Mouse (Mus musculus) testis, adult 2 months (tissue): ENCODE data around the gene Glt8d2. TPM values are rescaled to one million over a fixed set of nuclear protein-coding genes. Genes with fewer than 3 reads are reported as not detected.

Source experiments
- H3K27ac ChIP-seq: fragments of 200-500 bp; 2 replicates; pipeline ENCODE4 v1.5.1; 2012; ENCODE audit warnings: low read depth, low read length; ENCODE audit not compliant: control insufficient read depth, insufficient read depth
- H3K27me3 ChIP-seq: fragments of 200-500 bp; 2 replicates; pipeline ENCODE4 v1.6.1; 2012; ENCODE audit warnings: mild to moderate bottlenecking, low read length, moderate library complexity; ENCODE audit not compliant: control insufficient read depth, insufficient read depth
- H3K36me3 ChIP-seq: fragments of 200-500 bp; 2 replicates; pipeline ENCODE4 v1.6.1; 2012; ENCODE audit warnings: mild to moderate bottlenecking, low read length; ENCODE audit not compliant: control insufficient read depth, insufficient read depth
- H3K4me1 ChIP-seq: fragments of 200-500 bp; 2 replicates; pipeline ENCODE4 v1.6.1; 2012; ENCODE audit warnings: low read length; ENCODE audit not compliant: control insufficient read depth, insufficient read depth
- H3K4me3 ChIP-seq: fragments of 200-500 bp; 2 replicates; pipeline ENCODE4 v1.5.1; 2012; ENCODE audit warnings: low read depth, mild to moderate bottlenecking, low read length, moderate library complexity, mixed read lengths; ENCODE audit not compliant: control insufficient read depth
- CTCF ChIP-seq: fragments of 200-500 bp; IDR thresholded peaks from 2 replicates; pipeline ENCODE4 v1.5.1; 2012; ENCODE audit warnings: low read depth, mild to moderate bottlenecking, inconsistent platforms, low read length, moderate library complexity; ENCODE audit not compliant: control insufficient read depth, insufficient read depth, insufficient replicate concordance
- POLR2A ChIP-seq: fragments of 200-500 bp; IDR thresholded peaks from 2 replicates; pipeline ENCODE4 v1.6.1; 2012; ENCODE audit warnings: low read depth, mild to moderate bottlenecking, inconsistent platforms, low read length, moderate library complexity; ENCODE audit not compliant: control insufficient read depth
- polyA plus RNA-seq: library from polyadenylated mRNA; depleted of rRNA; stranded (reverse); fragments of >200 nt; gene quantifications from 2 replicates; pipeline ENCODE4 v1.2.3, GENCODE M21; 2012

Glt8d2 gene
- polyA plus RNA-seq, 1 experiment: 7.2 TPM

GRCm38 (mm10) chr10:82646083-82646482 lies 44.4 kb downstream of the Glt8d2 start:
- H3K4me3 ChIP-seq: no peak overlapping the region; the same call in 1 of the 2 replicates
- peaks cover 2% of the 10 kb centered on the region; the same call in 1 of the 2 replicates for H3K4me1 ChIP-seq
- no peak for TF ChIP-seq POLR2A
- TF ChIP-seq CTCF: no peak
- no peaks in the 10 kb centered on the region; the same call in none of the 2 replicates for H3K36me3 ChIP-seq
- no peaks in the 10 kb centered on the region for H3K27me3 ChIP-seq
- H3K27ac ChIP-seq: 0 out of 2 replicates have a peak overlapping the region, but pooled peaks have one; percentile 42

- H3K4me3 ChIP-seq: no peak overlapping the region
- TF ChIP-seq POLR2A (no peak), CTCF (no peak)
- no peak overlapping the region for H3K27ac ChIP-seq
- H3K4me1 ChIP-seq: peaks cover 2% of the 10 kb centered on the region; the same call in 1 of the 2 replicates
- H3K27me3 ChIP-seq: no peaks in the 10 kb centered on the region
- H3K36me3 ChIP-seq: peaks cover 2% of the 10 kb centered on the region
Observed at GRCm38 (mm10) chr10:82641481-82641880, 49.0 kb downstream of the Glt8d2 start.

GRCm38 (mm10) chr10:82639032-82639698 lies 51.3 kb downstream of the Glt8d2 start:
- Histone ChIP-seq H3K36me3 (peaks cover 2% of the 10 kb centered on the region), H3K27ac (no peak overlapping the region), H3K4me3 (no peak overlapping the region), H3K4me1 (no peaks in the 10 kb centered on the region), H3K27me3 (no peaks in the 10 kb centered on the region)
- TF ChIP-seq POLR2A (no peak), CTCF (no peak)

- Histone ChIP-seq H3K4me1 (no peaks in the 10 kb centered on the region), H3K36me3 (peaks cover 2% of the 10 kb centered on the region; the same call in 1 of the 2 replicates), H3K27me3 (no peaks in the 10 kb centered on the region), H3K27ac (no peak overlapping the region), H3K4me3 (no peak overlapping the region)
- TF ChIP-seq POLR2A (no peak), CTCF (no peak)
Observed at GRCm38 (mm10) chr10:82636321-82636720, 54.1 kb downstream of the Glt8d2 start.

GRCm38 (mm10) chr10:82634348-82634747 lies 56.1 kb downstream of the Glt8d2 start:
- Histone ChIP-seq H3K27ac (no peak overlapping the region), H3K4me3 (no peak overlapping the region), H3K4me1 (no peaks in the 10 kb centered on the region; the same call in 1 of the 2 replicates), H3K27me3 (no peaks in the 10 kb centered on the region), H3K36me3 (no peaks in the 10 kb centered on the region)
- TF ChIP-seq POLR2A (no peak), CTCF (no peak)

- H3K4me3 ChIP-seq: no peak overlapping the region
- no peak for TF ChIP-seq POLR2A
- TF ChIP-seq CTCF: no peak
- no peaks in the 10 kb centered on the region for H3K36me3 ChIP-seq
Observed at GRCm38 (mm10) chr10:82632496-82633280, 57.8 kb downstream of the Glt8d2 start.

GRCm38 (mm10) chr10:82631133-82631532 lies 59.3 kb downstream of the Glt8d2 start:
- Histone ChIP-seq H3K36me3 (no peaks in the 10 kb centered on the region), H3K4me1 (peaks cover 2% of the 10 kb centered on the region; the same call in 1 of the 2 replicates), H3K27me3 (no peaks in the 10 kb centered on the region), H3K4me3 (no peak overlapping the region), H3K27ac (no peak overlapping the region)
- TF ChIP-seq CTCF (no peak), POLR2A (no peak)

More at GRCm38 (mm10) chr10:82632496-82633280, 57.8 kb downstream of the Glt8d2 start:
- no peaks in the 10 kb centered on the region for H3K27me3 ChIP-seq
- H3K4me1 ChIP-seq: peaks cover 2% of the 10 kb centered on the region; the same call in 1 of the 2 replicates
- no peak overlapping the region for H3K27ac ChIP-seq

- TF ChIP-seq POLR2A (no peak), CTCF (no peak)
- Histone ChIP-seq H3K27me3 (no peaks in the 10 kb centered on the region), H3K4me3 (peak overlapping the region; percentile 91; the same call in 1 of the 2 replicates), H3K36me3 (no peaks in the 10 kb centered on the region), H3K27ac (no peak overlapping the region; the same call in 1 of the 2 replicates), H3K4me1 (peaks cover 2% of the 10 kb centered on the region; the same call in 1 of the 2 replicates)
Observed at GRCm38 (mm10) chr10:82630497-82630896, 60.0 kb downstream of the Glt8d2 start.
